Mouse (Mus musculus) neural tube, embryonic 15.5 days (tissue): ENCODE data around the gene Apela. TPM values are rescaled to one million over a fixed set of nuclear protein-coding genes. Genes with fewer than 3 reads are reported as not detected.

ENCODE experiments used
- ATAC-seq: fragments of 200-750 bp; cut with Nextera tagmentation; 2 replicates; pipeline ENCODE4 v1.8.0; 2017; ENCODE audit warnings: mild to moderate bottlenecking, moderate TSS enrichment, moderate library complexity; ENCODE audit not compliant: low FRiP score
- H3K27ac ChIP-seq: fragments of 300-500 bp; sonication (generic); replicated peaks from 2 replicates; pipeline ENCODE4 v1.5.1; 2015; ENCODE audit warnings: mild to moderate bottlenecking, inconsistent platforms
- H3K27me3 ChIP-seq: fragments of 300-500 bp; sonication (generic); replicated peaks from 2 replicates; pipeline ENCODE4 v1.6.1; 2015; ENCODE audit warnings: inconsistent platforms
- H3K36me3 ChIP-seq: fragments of 300-500 bp; sonication (generic); 2 replicates; pipeline ENCODE4 v1.6.1; 2015; ENCODE audit warnings: inconsistent platforms
- H3K4me1 ChIP-seq: fragments of 300-500 bp; sonication (generic); 2 replicates; pipeline ENCODE4 v1.6.1; 2015; ENCODE audit warnings: inconsistent platforms
- H3K4me2 ChIP-seq: fragments of 300-500 bp; sonication (generic); 2 replicates; pipeline ENCODE4 v1.6.1; 2015; ENCODE audit warnings: inconsistent platforms, mild to moderate bottlenecking, moderate library complexity
- H3K4me3 ChIP-seq: fragments of 300-500 bp; sonication (generic); replicated peaks from 2 replicates; pipeline ENCODE4 v1.5.1; 2015; ENCODE audit warnings: mild to moderate bottlenecking, inconsistent platforms
- H3K9ac ChIP-seq: fragments of 300-500 bp; sonication (generic); replicated peaks from 2 replicates; pipeline ENCODE4 v1.6.1; 2015; ENCODE audit warnings: mild to moderate bottlenecking, inconsistent platforms
- H3K9me3 ChIP-seq: fragments of 300-500 bp; sonication (generic); replicated peaks from 2 replicates; pipeline ENCODE4 v1.6.1; 2016; ENCODE audit warnings: inconsistent platforms
- WGBS: fragments of 180-500 bp; shearing (Covaris S2); methylation state at CpG from one replicate; pipeline ENCODE4 v1.1.7; 2015; ENCODE audit warnings: mixed read lengths; 5-methylcytosine and 5-hydroxymethylcytosine counted together
- polyA plus RNA-seq: library from polyadenylated mRNA; unstranded; fragments of >200 nt; fragmentation: Nextera tagmentation; extraction: Ambion mirVana; gene quantifications from 2 replicates; pipeline ENCODE4 v1.2.1, GENCODE M21; 2015

The Apela gene
- polyA plus RNA-seq, 1 experiment from 2014 or later: 2.9 TPM

- Histone ChIP-seq H3K9me3 (no peaks in the 10 kb centered on the region), H3K4me3 (no peak overlapping the region), H3K27me3 (no peaks in the 10 kb centered on the region), H3K4me1 (peaks cover 6% of the 10 kb centered on the region; the same call in 1 of the 2 replicates), H3K36me3 (no peaks in the 10 kb centered on the region), H3K4me2 (no peak overlapping the region), H3K9ac (no peak overlapping the region), H3K27ac (no peak overlapping the region; the same call in 1 of the 2 replicates)
- WGBS: 17% methylated on average over 5 of the region's 5 CpGs
- 0 out of 2 replicates have a peak, but pooled peaks have one; percentile 49 for ATAC-seq
Measured at GRCm38 (mm10) chr8:65053968-65054367, 16.8 kb upstream of the Apela start.

- H3K4me1 ChIP-seq: peaks cover 6% of the 10 kb centered on the region; the same call in 1 of the 2 replicates
- H3K4me3 ChIP-seq: no peak overlapping the region
- H3K4me2 ChIP-seq: no peak overlapping the region
- ATAC-seq: no peak
- H3K9me3 ChIP-seq: no peaks in the 10 kb centered on the region
- no peak overlapping the region for H3K9ac ChIP-seq
- H3K27ac ChIP-seq: no peak overlapping the region; the same call in 1 of the 2 replicates
- no peaks in the 10 kb centered on the region for H3K27me3 ChIP-seq
- WGBS: 44% methylated on average over 3 of the region's 3 CpGs
- H3K36me3 ChIP-seq: no peaks in the 10 kb centered on the region
Measured at GRCm38 (mm10) chr8:65053554-65053953, 16.4 kb upstream of the Apela start.

DNA sequence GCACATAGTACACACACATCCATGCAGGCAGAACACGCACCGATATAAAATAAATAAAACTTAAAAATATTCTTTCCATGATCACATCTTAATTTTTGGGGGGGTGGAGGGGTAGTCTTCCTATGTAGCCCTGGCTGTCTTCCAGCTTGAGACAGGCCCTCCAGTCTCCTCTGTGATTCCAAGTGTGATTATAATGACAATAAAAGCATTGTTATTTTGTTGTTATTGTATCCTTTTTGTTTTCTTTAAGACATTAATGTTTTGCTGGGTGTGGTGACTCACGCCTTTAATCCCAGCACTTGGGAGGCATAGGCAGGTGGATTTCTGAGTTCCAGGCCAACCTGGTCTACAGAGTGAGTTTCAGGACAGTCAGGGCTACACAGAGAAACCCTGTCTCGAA, 10.7 kb upstream of the Apela start:
- Histone ChIP-seq H3K36me3 (no peaks in the 10 kb centered on the region), H3K4me2 (no peak overlapping the region), H3K27ac (no peak overlapping the region), H3K9me3 (no peaks in the 10 kb centered on the region), H3K4me3 (no peak overlapping the region), H3K27me3 (no peaks in the 10 kb centered on the region), H3K4me1 (no peaks in the 10 kb centered on the region), H3K9ac (no peak overlapping the region)
- WGBS: 89% methylated on average over 4 of the region's 4 CpGs
- ATAC-seq: no peak

- H3K27me3 ChIP-seq: no peaks in the 10 kb centered on the region
- H3K4me3 ChIP-seq: no peak overlapping the region
- H3K4me1 ChIP-seq: no peaks in the 10 kb centered on the region
- ATAC-seq: no peak
- H3K4me2 ChIP-seq: no peak overlapping the region
- WGBS: 95% methylated on average over 4 of the region's 4 CpGs
- no peaks in the 10 kb centered on the region for H3K9me3 ChIP-seq
- no peak overlapping the region for H3K27ac ChIP-seq
- H3K9ac ChIP-seq: no peak overlapping the region
- H3K36me3 ChIP-seq: no peaks in the 10 kb centered on the region
Measured at GRCm38 (mm10) chr8:65047193-65047592, 10.1 kb upstream of the Apela start.

- H3K36me3 ChIP-seq: no peaks in the 10 kb centered on the region
- no peaks in the 10 kb centered on the region for H3K9me3 ChIP-seq
- no peak overlapping the region for H3K4me3 ChIP-seq
- no peaks in the 10 kb centered on the region for H3K4me1 ChIP-seq
- no peak overlapping the region for H3K4me2 ChIP-seq
- H3K9ac ChIP-seq: no peak overlapping the region
- 36% methylated on average over 5 of the region's 5 CpGs for WGBS
- H3K27ac ChIP-seq: no peak overlapping the region
- no peaks in the 10 kb centered on the region for H3K27me3 ChIP-seq
- ATAC-seq: no peak
Measured at GRCm38 (mm10) chr8:65046565-65046964, 9.4 kb upstream of the Apela start.

- Histone ChIP-seq H3K4me2 (no peak overlapping the region), H3K36me3 (no peaks in the 10 kb centered on the region), H3K9me3 (no peaks in the 10 kb centered on the region), H3K27ac (no peak overlapping the region), H3K4me1 (peaks cover 14% of the 10 kb centered on the region), H3K9ac (no peak overlapping the region), H3K27me3 (no peaks in the 10 kb centered on the region), H3K4me3 (no peak overlapping the region)
- no peak for ATAC-seq
- WGBS: 14% methylated on average over 2 of the region's 2 CpGs
Measured at GRCm38 (mm10) chr8:65034136-65034535, 3.0 kb downstream of the Apela start.

GRCm38 (mm10) chr8:65033056-65033455, 4.1 kb downstream of the Apela start:
- no peaks in the 10 kb centered on the region for H3K36me3 ChIP-seq
- H3K9me3 ChIP-seq: no peaks in the 10 kb centered on the region
- no peak overlapping the region for H3K4me3 ChIP-seq
- 85% methylated on average over 13 of the region's 13 CpGs for WGBS
- H3K9ac ChIP-seq: no peak overlapping the region
- no peak for ATAC-seq
- no peak overlapping the region for H3K4me2 ChIP-seq
- H3K4me1 ChIP-seq: peaks cover 14% of the 10 kb centered on the region
- no peak overlapping the region for H3K27ac ChIP-seq
- no peaks in the 10 kb centered on the region for H3K27me3 ChIP-seq

DNA sequence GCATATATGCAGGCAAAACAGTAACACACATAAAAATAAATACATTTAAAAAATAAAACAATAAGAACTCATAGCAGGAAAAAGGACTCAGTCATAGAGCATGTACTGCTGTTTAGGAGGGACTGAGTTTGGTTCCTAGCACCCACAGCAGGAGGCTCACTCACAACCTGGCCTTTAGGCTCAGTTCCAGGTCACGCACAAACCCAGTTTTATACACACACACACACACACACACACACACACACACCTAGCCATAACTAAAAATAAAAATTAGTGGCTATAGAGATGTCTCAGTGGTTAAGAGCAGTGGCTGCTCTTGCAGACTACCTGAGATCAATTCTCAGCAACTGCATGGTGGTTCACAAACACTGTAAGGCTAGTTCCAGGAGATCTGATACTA, 5.0 kb downstream of the Apela start:
- 100% methylated on average over 1 of the region's 1 CpGs for WGBS
- peaks cover 8% of the 10 kb centered on the region for H3K4me1 ChIP-seq
- no peaks in the 10 kb centered on the region for H3K36me3 ChIP-seq
- no peak overlapping the region for H3K4me2 ChIP-seq
- no peak for ATAC-seq
- H3K27me3 ChIP-seq: no peaks in the 10 kb centered on the region
- H3K9ac ChIP-seq: no peak overlapping the region
- no peak overlapping the region for H3K27ac ChIP-seq
- H3K9me3 ChIP-seq: no peaks in the 10 kb centered on the region
- no peak overlapping the region for H3K4me3 ChIP-seq

DNA sequence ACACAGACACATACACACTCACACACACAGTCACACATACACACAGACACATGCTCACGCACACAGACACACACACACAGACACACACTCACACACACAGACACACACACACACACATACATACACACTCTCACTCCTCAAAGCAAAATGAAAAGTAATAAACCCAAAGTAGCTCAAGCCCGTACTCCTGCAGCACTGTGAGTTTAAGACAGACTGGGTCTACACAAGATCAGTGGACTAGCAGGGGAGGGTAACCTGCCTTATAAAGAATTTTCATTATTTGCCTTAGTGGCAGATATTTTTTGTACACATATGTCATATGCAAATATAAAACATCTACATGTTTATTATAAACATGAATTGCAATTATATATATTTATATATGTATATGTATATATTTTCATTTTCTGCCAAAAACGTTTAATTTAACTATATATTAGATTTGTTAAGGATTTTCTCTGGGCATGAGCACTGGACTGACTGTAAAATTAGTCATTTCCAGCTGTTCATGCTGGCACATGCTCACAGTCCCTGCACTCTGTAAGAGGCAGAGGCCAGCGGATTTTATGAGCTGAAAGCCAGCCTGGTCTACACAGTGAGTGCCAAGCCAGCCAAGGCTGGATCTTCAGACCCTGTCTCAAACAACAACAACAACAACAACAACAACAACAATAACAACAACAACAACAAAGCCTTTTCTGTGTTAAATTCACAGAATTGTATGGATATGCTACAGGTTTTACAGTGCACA, 6.2 kb downstream of the Apela start:
- Histone ChIP-seq H3K4me1 (peaks cover 3% of the 10 kb centered on the region; the same call in 1 of the 2 replicates), H3K4me2 (no peak overlapping the region), H3K9ac (no peak overlapping the region), H3K4me3 (no peak overlapping the region), H3K36me3 (no peaks in the 10 kb centered on the region), H3K9me3 (no peaks in the 10 kb centered on the region), H3K27me3 (no peaks in the 10 kb centered on the region), H3K27ac (no peak overlapping the region)
- no peak for ATAC-seq
- 78% methylated on average over 4 of the region's 4 CpGs for WGBS

GRCm38 (mm10) chr8:65029776-65030175, 7.4 kb downstream of the Apela start:
- Histone ChIP-seq H3K9ac (no peak overlapping the region), H3K27me3 (no peaks in the 10 kb centered on the region), H3K4me3 (no peak overlapping the region), H3K27ac (no peak overlapping the region), H3K36me3 (no peaks in the 10 kb centered on the region), H3K4me2 (no peak overlapping the region), H3K9me3 (no peaks in the 10 kb centered on the region), H3K4me1 (no peaks in the 10 kb centered on the region)
- no peak for ATAC-seq
- WGBS: 90% methylated on average over 4 of the region's 4 CpGs

DNA sequence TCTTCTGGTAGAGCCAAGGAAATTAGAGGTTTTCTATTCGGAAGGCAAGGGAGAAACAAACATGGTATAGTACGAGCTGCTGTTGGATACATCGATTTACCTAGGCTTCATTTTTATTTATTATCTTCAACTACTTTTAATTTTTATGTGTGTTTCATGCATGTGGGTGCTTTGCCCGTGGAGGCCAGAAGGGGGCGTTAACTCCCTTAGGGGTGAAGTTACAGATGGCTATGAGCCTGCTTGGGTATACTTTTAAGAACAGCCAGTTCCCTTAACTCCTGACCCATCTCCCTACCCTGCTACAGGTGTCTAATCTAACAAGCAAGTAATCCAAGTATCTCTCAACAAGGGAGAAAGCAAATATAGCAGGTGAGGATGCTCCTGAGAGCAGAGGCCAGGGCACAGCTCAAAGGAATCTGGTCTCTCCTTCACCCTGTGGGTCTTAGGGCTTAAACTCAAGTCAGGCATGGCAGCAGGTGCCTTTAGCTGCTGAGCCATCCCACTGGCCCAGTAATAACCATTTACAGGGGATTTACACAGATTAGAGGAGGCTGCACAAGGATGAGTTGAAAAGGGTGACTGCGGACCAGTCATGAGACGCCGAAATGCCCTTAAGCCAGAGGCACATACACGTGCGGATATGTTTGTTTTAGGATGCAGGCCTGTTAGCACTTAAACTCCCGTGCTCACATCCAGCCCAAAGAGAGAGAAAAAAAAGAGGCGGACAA, 8.0 kb downstream of the Apela start:
- Histone ChIP-seq H3K27me3 (no peaks in the 10 kb centered on the region), H3K27ac (no peak overlapping the region), H3K36me3 (no peaks in the 10 kb centered on the region), H3K4me2 (no peak overlapping the region), H3K9ac (no peak overlapping the region), H3K9me3 (no peaks in the 10 kb centered on the region), H3K4me1 (no peaks in the 10 kb centered on the region), H3K4me3 (no peak overlapping the region)
- 89% methylated on average over 12 of the region's 12 CpGs for WGBS
- ATAC-seq: no peak

DNA sequence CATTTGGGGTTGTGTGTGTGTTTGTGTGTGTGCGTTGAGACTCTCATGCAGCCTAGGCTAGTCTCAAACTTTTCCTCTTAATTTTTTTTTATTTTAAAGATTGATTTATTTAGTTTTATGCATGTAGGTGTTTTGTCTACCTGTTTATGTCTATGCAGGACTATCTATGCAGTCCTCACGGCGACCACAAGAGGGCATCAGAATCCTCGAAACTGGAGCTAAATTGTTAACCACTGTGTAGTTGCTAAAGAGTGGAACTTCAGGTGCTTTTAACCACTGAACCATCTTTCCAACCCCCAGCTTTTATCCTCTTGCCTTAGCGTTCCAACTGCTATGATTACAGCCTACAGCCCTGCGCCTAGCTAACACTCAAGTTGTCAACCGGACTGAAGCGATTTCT, 14.7 kb downstream of the Apela start:
- Histone ChIP-seq H3K36me3 (no peaks in the 10 kb centered on the region), H3K9me3 (no peaks in the 10 kb centered on the region), H3K9ac (no peak overlapping the region), H3K4me2 (no peak overlapping the region), H3K4me1 (no peaks in the 10 kb centered on the region), H3K4me3 (no peak overlapping the region), H3K27me3 (no peaks in the 10 kb centered on the region), H3K27ac (no peak overlapping the region)
- WGBS: 53% methylated on average over 8 of the region's 8 CpGs
- no peak for ATAC-seq
